Mouse (Mus musculus) stomach, postnatal 0 days (tissue): Measurements from ENCODE around the gene Lrit3. TPM values are rescaled to one million over a fixed set of nuclear protein-coding genes. Genes with fewer than 3 reads are reported as not detected.

ENCODE experiments used
- ATAC-seq: fragments of 200-750 bp; cut with Nextera tagmentation; 2 replicates; pipeline ENCODE4 v1.8.0; 2017; ENCODE audit not compliant: low FRiP score, low TSS enrichment
- DNase-seq: peaks from one replicate; pipeline ENCODE4 v3.0.0-alpha.2; 2016; ENCODE audit warnings: low spot score
- H3K27ac ChIP-seq: fragments of 300-500 bp; sonication (generic); replicated peaks from 2 replicates; pipeline ENCODE4 v1.5.1; 2014; ENCODE audit warnings: mild to moderate bottlenecking, control low read depth
- H3K27me3 ChIP-seq: fragments of 300-500 bp; sonication (generic); 2 replicates; pipeline ENCODE4 v1.6.1; 2014; ENCODE audit warnings: low read length; ENCODE audit not compliant: control insufficient read depth, insufficient read depth
- H3K36me3 ChIP-seq: fragments of 300-500 bp; sonication (generic); 2 replicates; pipeline ENCODE4 v1.6.1; 2014; ENCODE audit warnings: low read length, mixed read lengths; ENCODE audit not compliant: control insufficient read depth, insufficient read depth
- H3K4me1 ChIP-seq: fragments of 300-500 bp; sonication (generic); replicated peaks from 2 replicates; pipeline ENCODE4 v1.6.1; 2014; ENCODE audit warnings: antibody characterized with exemption; ENCODE audit not compliant: control insufficient read depth, insufficient read depth
- H3K4me2 ChIP-seq: fragments of 300-500 bp; sonication (generic); replicated peaks from 2 replicates; pipeline ENCODE4 v1.6.1; 2014; ENCODE audit warnings: low read depth, mild to moderate bottlenecking, control low read depth, moderate library complexity
- H3K4me3 ChIP-seq: fragments of 300-500 bp; sonication (generic); 2 replicates; pipeline ENCODE4 v1.5.1; 2014; ENCODE audit warnings: low read depth, low read length, control low read depth
- H3K9ac ChIP-seq: fragments of 300-500 bp; sonication (generic); 2 replicates; pipeline ENCODE4 v1.6.1; 2014; ENCODE audit warnings: mild to moderate bottlenecking, low read length, control low read depth, mixed read lengths
- H3K9me3 ChIP-seq: fragments of 300-500 bp; sonication (generic); 2 replicates; pipeline ENCODE4 v1.6.1; 2016; ENCODE audit warnings: low read length; ENCODE audit not compliant: control insufficient read depth
- CTCF ChIP-seq: IDR thresholded peaks from 2 replicates; pipeline ENCODE4 v1.5.1; 2016; ENCODE audit warnings: antibody characterized with exemption, low read depth, mild to moderate bottlenecking, moderate library complexity
- EP300 ChIP-seq: optimal IDR thresholded peaks from 2 replicates; pipeline ENCODE3; 2016; ENCODE audit warnings: antibody characterized with exemption
- WGBS: fragments of 180-500 bp; shearing (Covaris S2); extraction: QIAGEN DNeasy Blood & Tissue Kit; methylation state at CpG from one replicate; pipeline ENCODE4 v1.1.7; 2014; 5-methylcytosine and 5-hydroxymethylcytosine counted together
- polyA plus RNA-seq: library from polyadenylated mRNA; unstranded; fragments of >200 nt; fragmentation: Nextera tagmentation; extraction: Ambion mirVana; gene quantifications from 2 replicates; pipeline ENCODE4 v1.2.1, GENCODE M21; 2015

Lrit3 gene
- polyA plus RNA-seq: 0.29 and 0.32 TPM in 2 replicates

DNA sequence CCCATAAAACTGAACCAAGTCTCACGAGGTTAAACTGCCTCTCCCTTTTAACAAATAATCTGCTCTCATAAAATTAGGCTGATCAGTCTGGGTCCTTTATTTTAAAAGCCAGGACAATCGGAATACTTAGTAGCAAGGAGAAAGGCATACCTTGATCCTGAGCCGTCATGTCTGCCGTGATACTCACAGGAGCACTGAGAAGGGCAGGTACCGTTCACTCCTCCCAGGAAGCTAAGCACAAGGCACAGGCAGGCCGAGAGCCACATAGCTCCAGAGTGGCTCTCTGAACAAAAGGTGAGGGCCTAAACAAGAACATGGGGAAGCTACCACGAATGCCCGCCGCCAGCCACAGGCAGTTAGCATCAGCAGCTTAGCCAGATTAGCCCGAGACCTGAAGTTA lies at the start of gene Lrit3:
Gene Lrit3, minus strand, starts transcription at position 266 of the 400 bp plus-strand sequence.
- Histone ChIP-seq H3K27ac (no peak within 1 kb of the TSS), H3K4me2 (peak within 1 kb of the TSS; percentile 29), H3K27me3 (no peaks in the 10 kb centered on the region), H3K9ac (no peak within 1 kb of the TSS), H3K4me1 (no peaks in the 10 kb centered on the region), H3K4me3 (0 out of 2 replicates have a peak within 1 kb of the TSS, but pooled peaks have one; percentile 4), H3K9me3 (no peaks in the 10 kb centered on the region), H3K36me3 (no peaks in the 10 kb centered on the region)
- 66% methylated on average over 10 of the region's 10 CpGs for WGBS
- no peak for DNase-seq
- TF ChIP-seq EP300 (no peak), CTCF (no peak)
- ATAC-seq: 0 out of 2 replicates have a peak, but pooled peaks have one; percentile 56

DNA sequence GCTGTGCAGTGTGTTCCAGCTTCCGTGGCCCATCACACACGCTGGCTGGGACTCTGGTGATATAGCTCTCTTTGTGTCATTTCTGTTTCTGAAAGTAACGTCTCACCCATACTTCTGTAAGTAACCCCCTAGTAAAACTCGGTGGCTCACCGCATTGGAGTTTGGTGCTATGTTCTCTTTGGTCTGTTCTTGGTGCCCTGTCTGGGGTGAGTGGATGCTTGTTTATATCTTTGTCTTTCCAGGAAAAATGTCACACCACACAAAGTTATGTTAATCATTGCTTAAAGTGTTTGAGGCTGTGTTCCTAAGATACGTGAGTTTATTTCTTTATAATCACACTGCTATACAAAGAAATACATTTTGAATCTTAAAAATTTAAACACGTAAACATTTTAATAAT lies 43.0 kb upstream of the Lrit3 start:
- TF ChIP-seq CTCF: no peak
- TF ChIP-seq EP300: no peak
- H3K4me3 ChIP-seq: no peak overlapping the region
- no peaks in the 10 kb centered on the region for H3K27me3 ChIP-seq
- ATAC-seq (no peak), DNase-seq (no peak)
- H3K4me1 ChIP-seq: no peaks in the 10 kb centered on the region
- H3K36me3 ChIP-seq: no peaks in the 10 kb centered on the region
- H3K4me2 ChIP-seq: no peak overlapping the region
- no peaks in the 10 kb centered on the region for H3K9me3 ChIP-seq
- no peak overlapping the region for H3K27ac ChIP-seq
- WGBS: 74% methylated on average over 7 of the region's 7 CpGs
- H3K9ac ChIP-seq: no peak overlapping the region

DNA sequence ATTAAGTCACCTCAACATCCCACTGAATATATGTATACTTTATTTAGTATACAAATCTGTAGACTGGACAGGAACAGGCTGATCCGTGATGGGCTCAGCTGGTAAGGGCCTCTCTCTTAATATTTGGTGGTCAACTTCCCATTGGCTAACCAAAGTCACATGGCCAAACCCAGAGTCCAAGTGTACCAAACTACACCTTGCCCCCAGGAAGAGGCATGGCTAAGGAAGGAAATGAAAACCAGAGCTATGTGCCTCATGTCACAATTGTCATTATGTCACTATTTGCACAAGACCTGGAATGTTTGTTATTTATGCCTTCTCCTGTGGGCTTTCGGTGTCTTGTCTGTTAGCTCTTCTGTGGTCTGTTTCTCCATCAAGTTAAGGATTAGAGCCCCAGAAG lies 42.0 kb upstream of the Lrit3 start:
- Histone ChIP-seq H3K4me3 (no peak overlapping the region), H3K9ac (no peak overlapping the region), H3K4me1 (no peaks in the 10 kb centered on the region), H3K27ac (no peak overlapping the region), H3K27me3 (no peaks in the 10 kb centered on the region), H3K4me2 (no peak overlapping the region), H3K36me3 (no peaks in the 10 kb centered on the region), H3K9me3 (no peaks in the 10 kb centered on the region)
- ATAC-seq (no peak), DNase-seq (no peak)
- no peak for TF ChIP-seq CTCF
- 62% methylated on average over 2 of the region's 2 CpGs for WGBS

DNA sequence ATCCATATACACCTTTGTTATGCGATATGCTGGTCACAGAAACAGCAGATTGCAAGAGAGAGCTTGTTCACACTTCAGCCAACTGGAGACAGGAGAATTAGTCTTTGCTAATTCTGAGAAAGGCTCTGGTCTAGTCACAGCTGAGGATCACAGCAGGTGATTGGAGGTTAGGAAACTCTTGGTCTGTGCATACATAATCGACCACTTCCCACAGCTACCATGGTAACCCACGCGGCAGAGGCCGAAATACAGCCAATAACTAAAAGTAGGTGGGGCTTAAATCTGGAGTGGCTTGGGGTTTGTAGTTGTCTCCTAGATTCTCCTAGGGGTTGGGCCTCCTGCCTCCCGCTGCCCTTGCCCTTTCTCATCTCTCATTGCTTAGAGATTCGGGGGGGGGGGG lies 34.2 kb upstream of the Lrit3 start:
- Histone ChIP-seq H3K4me1 (no peaks in the 10 kb centered on the region), H3K9ac (no peak overlapping the region), H3K36me3 (no peaks in the 10 kb centered on the region), H3K27me3 (no peaks in the 10 kb centered on the region), H3K27ac (no peak overlapping the region), H3K4me3 (no peak overlapping the region), H3K9me3 (no peaks in the 10 kb centered on the region), H3K4me2 (peak overlapping the region; percentile 20; the same call in 1 of the 2 replicates)
- peak; percentile 28 for DNase-seq
- WGBS: 34% methylated on average over 7 of the region's 7 CpGs
- ATAC-seq: no peak
- no peak for TF ChIP-seq CTCF
- TF ChIP-seq EP300: no peak

DNA sequence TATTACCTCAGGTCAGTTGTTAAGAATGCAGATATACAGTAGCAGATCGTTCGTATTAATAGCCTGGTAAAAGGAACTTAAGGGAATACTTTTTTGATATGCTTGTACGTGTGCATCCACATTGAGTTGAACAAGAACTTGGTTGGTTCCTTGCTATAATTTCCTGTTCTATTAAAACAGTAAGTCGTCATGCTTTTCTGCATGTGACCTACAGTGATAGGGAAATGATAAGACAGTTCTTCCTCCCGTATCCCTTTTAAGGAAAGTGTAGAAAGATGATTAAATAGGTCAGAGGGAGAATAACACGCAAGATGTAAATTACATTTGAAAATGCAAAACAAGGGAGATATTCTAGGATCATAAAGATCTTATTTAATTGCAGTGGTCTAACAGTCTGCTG lies 33.1 kb upstream of the Lrit3 start:
- Histone ChIP-seq H3K27me3 (no peaks in the 10 kb centered on the region), H3K36me3 (no peaks in the 10 kb centered on the region), H3K4me1 (no peaks in the 10 kb centered on the region), H3K9me3 (no peaks in the 10 kb centered on the region), H3K4me2 (peak overlapping the region; percentile 5; the same call in 1 of the 2 replicates), H3K4me3 (peak overlapping the region; percentile 21), H3K9ac (no peak overlapping the region), H3K27ac (no peak overlapping the region)
- TF ChIP-seq EP300 (no peak), CTCF (no peak)
- DNase-seq: no peak
- no peak for ATAC-seq
- WGBS: 69% methylated on average over 6 of the region's 6 CpGs

DNA sequence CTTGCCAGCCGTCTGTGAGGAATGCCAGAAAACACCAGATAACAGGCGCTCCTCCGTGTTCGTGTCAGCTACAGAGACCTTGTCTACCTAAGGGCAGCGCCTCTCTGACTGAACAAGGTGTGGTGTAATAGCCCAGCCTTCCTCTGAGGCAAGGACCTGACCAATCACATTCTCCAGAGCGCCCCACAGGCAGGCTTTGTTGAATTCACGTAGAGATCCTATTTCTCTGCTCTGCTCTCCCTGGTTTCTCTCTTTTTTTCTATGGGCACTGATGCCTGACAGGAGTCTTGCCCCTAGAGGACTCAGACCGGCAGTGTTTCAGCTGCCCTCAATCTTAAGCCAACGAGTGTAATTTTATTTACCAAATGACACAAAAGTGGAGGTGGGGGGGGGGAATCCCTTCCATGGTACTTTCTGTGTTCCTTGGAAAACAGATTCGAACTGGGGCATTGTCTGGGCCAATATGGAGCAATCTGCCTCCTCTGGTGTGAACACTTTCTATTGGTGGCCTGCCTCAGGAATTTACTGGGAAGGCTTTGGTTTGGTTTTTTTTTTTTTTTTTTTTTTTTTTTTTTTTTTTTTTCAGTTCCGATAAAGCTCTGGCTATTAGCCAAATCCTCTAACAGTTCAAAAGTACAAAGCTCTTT lies 32.3 kb upstream of the Lrit3 start:
- H3K27ac ChIP-seq: peak overlapping the region; percentile 86

More for the DNA sequence above, 32.3 kb upstream of the Lrit3 start:
- H3K4me2 ChIP-seq: peak overlapping the region; percentile 40
- WGBS: 14% methylated on average over 11 of the region's 11 CpGs
- ATAC-seq: peak; percentile 86
- H3K4me3 ChIP-seq: peak overlapping the region; percentile 27; the same call in 1 of the 2 replicates
- TF ChIP-seq CTCF (no peak), EP300 (no peak)
- no peaks in the 10 kb centered on the region for H3K27me3 ChIP-seq
- peak overlapping the region; percentile 31 for H3K9ac ChIP-seq
- H3K9me3 ChIP-seq: no peaks in the 10 kb centered on the region
- H3K4me1 ChIP-seq: no peaks in the 10 kb centered on the region
- no peaks in the 10 kb centered on the region for H3K36me3 ChIP-seq
- DNase-seq: peak; percentile 80
